Mouse (Mus musculus) liver, adult 2 months (tissue): ENCODE measurements around the gene Mast1.

Experiments used
- CTCF ChIP-seq: fragments of 200-500 bp; IDR thresholded peaks from 2 replicates; pipeline ENCODE4 v1.5.1; 2011; ENCODE audit warnings: low read depth, low read length, control low read depth
- POLR2A ChIP-seq: fragments of 200-500 bp; IDR thresholded peaks from 2 replicates; pipeline ENCODE4 v1.6.1; 2011; ENCODE audit warnings: low read length, control low read depth; ENCODE audit not compliant: insufficient read depth; ENCODE audit errors: extremely low read depth

- peak; percentile 78 for TF ChIP-seq CTCF
- no peak for TF ChIP-seq POLR2A
Observed at GRCm38 (mm10) chr8:84975434-84975833, 38.3 kb upstream of the Mast1 start.
